Mouse (Mus musculus) ovary, postnatal 10 days (tissue): ENCODE results near the gene Ucp2.

ENCODE experiments used
- DNase-seq: peaks from one replicate; pipeline ENCODE4 v3.0.0; 2022; ENCODE audit warnings: low spot score

The Ucp2 gene

DNA sequence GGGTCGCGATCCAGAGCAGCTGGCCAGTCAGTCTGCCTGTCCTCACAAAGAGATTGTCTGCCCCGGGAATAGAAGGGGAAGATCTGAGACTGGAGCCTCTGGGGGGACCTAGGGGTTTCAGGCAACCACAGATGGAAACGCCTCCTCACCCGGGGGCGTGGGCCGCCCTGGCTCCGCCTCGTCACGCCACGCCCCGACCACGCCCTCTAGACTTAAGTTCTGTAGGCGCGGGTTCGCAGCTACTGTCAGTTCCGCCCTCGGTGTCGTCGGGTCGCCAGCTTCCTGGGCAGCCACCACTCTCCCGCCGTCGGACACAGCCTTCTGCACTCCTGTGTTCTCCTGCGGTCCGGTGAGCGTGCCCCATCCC lies at the start of gene Ucp2:
Ucp2 (plus strand) TSS at position 221 of the 367 bp plus-strand sequence.
- DNase-seq = peak; percentile 72

- DNase-seq = no peak
Measured at GRCm38 (mm10) chr7:100443728-100444127, 49.4 kb upstream of the Ucp2 start.

DNA sequence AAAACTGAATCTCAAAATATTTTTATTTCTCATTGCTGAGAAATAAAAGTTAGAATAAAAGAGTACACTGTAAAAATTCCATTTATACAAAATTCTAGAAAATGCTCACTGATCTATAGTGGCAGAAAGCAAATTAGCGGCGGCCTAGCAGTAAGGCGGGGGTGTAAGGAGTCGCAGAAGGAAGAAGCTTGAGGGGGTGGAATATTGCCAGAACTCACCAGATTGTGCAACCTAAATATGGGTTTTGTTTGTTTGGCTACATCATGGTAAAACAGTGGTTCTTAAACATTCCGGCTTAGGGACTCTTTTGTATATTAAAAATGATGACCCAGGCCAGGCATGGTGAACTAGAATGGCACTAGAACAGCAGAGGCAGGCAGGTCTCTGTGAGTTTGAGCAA lies 46.9 kb upstream of the Ucp2 start:
- DNase-seq = no peak

DNA sequence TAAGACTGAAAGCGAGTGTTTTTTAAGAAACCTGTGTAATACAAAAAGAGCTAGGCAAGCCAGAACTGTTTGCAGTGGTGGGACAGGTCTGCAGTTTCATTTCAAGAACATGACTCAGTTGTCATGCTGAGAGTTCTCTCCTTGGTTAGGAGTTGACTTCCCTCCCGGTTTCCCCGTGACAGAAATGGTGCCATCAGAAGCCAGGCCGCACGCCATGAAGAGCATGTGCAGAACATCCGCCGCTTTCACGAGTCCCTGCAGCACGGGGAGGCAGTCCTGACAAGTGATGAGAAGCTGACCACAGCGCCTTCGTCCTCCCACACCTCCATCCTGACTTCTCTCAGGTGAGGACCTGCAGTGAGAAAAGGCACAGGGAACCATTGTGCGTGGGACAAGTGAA lies 44.6 kb upstream of the Ucp2 start:
- no peak for DNase-seq

DNA sequence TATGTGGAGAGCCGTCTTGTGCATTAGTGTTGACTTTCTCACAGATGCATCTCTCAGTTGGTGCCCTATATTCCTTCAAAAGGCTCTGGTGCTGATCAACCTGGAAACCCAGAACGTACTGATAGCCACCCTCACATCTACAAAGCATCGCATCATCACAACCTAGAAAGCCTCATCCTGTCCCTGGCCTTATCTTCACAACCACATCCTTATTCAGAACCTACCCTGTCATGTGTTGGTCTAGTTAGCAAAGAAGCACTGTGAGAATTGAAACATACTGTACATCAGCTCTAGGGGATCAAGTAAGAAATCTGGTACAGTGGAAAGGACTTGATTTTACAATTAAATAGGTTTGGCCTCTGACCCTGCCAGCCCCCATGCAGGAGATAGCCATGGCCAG lies 44.2 kb upstream of the Ucp2 start:
- no peak for DNase-seq

DNA sequence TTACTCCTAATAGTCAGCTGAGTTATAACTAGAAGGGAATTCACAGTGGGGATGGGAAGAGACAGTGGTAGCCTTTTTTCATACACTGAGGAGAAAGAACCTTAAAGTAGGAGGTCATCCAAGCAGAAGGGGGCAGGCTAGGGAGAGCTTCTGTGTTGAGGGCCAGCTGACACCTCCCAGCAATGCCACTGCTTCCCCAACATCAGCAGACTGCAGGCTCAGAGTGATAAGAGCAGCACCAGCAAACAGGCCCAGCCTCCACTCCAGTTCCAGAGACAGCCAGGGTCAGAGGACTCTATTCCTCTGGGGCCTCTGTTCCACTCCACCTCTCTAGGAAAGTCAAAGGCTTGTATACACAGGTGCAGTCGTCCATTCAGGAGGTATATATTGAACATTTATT lies 35.0 kb upstream of the Ucp2 start:
- DNase-seq = no peak

DNA sequence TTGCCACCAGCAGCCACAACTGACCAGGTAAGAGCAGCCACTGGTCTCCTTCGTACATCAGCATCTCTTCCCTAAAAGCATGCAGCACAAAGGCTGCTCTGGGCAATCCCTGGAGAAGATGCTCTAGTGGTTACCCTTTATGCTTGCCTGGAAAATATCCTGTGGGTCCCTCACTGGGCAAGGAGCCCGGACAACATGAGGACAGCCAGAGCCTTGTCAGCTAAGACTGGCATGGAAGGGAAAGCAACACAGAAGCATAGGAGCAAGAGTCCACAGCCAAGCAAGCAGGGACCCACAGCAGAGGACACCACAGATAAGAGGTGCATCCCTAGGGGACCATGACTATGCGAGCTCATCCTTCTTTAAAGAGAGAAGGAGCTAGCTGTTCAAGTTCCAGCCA lies 33.3 kb upstream of the Ucp2 start:
- DNase-seq = no peak

- DNase-seq = no peak
Measured at GRCm38 (mm10) chr7:100461621-100462151, 31.5 kb upstream of the Ucp2 start.

GRCm38 (mm10) chr7:100463194-100463593 lies 29.9 kb upstream of the Ucp2 start:
- DNase-seq = no peak

- DNase-seq = no peak
Measured at GRCm38 (mm10) chr7:100463757-100464156, 29.4 kb upstream of the Ucp2 start.

GRCm38 (mm10) chr7:100464248-100464647 lies 28.9 kb upstream of the Ucp2 start:
- DNase-seq = no peak

DNA sequence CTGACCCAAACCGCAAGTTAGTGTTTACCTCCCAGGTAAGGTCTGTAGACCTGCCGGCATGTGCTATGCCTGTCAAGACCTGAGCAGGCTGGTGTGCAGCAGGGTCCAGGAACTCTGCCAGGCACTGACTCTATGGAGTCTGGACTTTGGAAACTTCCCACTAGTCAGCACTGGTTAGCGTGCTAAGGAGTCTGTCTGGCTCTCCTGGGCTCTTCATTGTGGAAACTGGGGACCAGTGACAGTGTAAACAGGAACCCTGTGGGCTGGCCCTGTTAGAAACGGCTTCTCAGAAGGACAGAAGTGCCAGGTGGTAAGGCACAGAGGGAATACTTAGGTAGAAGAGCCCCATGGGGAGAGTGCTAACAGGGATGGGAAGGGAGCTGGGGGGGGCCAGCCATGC lies 27.9 kb upstream of the Ucp2 start:
- no peak for DNase-seq

DNA sequence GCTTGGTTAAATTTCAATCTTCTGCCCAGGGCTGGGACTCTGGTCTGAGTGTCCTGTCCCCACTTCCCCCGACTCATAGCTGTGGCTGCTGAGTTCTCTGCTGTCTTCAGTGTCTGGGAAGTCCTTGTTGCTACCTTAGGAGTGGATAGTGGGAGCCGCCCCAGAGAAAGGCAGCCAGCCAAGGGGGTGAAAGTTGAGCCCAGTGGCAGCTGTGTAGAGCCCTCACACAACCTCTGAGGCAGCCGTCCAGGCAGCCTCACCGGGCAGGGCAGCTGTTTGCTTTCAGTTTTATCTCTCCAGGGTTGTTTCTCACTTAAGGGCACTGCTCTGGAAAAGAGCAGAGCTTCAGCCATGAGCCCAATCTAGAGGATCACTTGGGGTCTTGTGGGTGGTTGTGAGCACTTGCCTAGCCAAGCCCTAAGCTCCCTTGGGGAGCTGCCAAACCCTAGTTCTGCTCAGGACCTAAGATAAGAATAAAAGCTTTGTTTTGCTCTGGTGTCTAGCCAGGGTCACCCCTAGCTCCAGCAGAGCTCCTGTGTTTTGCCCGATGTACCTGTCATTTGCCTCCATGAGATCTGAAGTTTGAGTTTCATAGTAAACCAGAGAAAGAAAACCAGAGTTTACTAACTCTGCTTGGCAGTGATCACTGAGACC lies 27.4 kb upstream of the Ucp2 start:
- DNase-seq = peak; percentile 52

GRCm38 (mm10) chr7:100466781-100467510 lies 26.2 kb upstream of the Ucp2 start:
- no peak for DNase-seq

- no peak for DNase-seq
Measured at GRCm38 (mm10) chr7:100468761-100469160, 24.4 kb upstream of the Ucp2 start.

GRCm38 (mm10) chr7:100469502-100469901 lies 23.6 kb upstream of the Ucp2 start:
- no peak for DNase-seq

DNA sequence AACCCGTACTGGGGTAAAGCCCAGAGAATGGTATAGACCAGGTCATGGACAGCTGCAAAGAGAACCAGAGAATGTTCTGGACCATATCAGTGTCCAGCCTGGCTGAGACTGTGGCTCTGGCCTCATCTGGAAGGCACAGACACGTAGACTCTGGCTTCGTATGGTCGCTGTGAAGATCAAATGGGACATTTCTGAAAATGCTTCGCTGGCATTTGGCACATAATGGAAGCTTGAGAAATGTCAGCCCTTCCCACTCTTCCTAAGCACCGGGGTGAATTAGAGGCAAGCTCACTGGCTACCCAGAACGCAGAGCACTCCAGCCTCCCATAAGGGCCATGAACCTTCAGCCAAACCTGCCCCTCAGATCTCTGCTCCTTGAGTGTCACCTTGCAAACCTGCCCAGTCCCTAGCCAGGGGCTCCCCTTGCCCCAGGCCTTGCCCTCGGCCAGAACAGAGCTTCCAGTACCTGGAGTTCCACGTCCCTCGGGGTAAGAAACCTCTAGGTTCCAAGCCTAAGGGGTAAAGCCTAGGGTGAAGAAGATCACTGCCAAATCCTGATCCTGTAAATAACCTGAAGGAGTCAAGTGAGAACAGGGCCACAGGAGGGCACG lies 22.2 kb upstream of the Ucp2 start:
- DNase-seq = no peak

DNA sequence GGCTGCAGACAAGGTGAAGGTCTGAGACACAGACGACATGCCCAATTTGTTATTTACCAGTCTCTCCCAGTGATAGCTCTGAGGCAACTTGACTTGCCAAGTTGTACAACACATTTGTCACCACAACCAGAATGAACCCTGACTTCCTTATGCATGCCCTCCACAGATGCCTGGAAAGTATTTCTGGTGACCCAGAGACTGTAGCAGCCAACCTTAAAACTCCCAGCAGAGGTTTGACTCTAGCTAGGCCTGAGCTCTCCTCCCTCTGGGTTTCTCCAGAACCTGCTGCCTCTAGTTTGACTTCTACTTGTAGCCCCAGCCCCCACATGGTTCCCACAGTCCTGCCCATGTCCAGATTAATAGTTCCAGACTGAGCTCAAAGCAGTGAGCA lies 21.7 kb upstream of the Ucp2 start:
- DNase-seq = no peak

DNA sequence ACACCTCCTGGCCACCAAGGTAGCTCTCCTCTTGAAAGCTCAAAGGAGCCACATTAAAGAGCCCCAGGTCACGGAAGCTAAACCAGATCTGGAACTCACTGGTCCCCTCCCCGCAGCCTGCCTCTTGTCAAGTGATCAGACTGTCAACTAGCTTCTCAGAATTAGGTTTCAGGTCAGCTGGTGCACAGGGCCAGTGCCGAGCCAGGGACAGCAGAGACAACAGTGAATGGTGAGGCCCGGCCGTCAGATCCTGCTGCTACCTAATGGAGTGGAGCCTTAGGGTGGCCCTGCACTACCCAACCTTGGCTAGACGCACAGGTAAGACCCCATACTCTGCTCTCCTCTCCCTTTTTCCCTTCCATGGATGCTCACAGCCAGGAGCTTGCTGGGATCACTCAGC lies 20.4 kb upstream of the Ucp2 start, which contains the start of gene Ucp3:
Ucp3 (plus strand) TSS at position 214 of the 400 bp plus-strand sequence.
- DNase-seq = no peak

GRCm38 (mm10) chr7:100473846-100474454 lies 19.2 kb upstream of the Ucp2 start:
- no peak for DNase-seq

DNA sequence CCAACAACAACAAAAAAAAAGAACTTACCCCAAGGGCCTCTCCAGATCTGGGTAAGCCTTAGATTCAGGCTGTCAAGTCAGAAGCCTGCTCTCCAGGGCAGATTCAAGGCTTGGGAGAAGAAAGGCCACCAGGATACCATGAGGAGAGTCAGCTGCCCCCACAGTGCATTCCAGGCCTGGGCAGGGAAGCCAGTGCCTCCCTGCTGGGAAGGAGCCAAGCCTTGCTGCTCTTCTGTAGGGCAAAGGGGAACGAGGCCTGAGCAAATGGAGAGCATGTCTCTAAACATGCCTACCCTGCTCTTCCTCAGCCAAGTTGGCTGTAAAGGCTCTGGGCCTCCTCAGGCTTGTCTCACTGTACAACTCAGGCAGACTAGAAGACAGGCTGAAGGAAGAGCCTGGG lies 18.5 kb upstream of the Ucp2 start:
- no peak for DNase-seq

DNA sequence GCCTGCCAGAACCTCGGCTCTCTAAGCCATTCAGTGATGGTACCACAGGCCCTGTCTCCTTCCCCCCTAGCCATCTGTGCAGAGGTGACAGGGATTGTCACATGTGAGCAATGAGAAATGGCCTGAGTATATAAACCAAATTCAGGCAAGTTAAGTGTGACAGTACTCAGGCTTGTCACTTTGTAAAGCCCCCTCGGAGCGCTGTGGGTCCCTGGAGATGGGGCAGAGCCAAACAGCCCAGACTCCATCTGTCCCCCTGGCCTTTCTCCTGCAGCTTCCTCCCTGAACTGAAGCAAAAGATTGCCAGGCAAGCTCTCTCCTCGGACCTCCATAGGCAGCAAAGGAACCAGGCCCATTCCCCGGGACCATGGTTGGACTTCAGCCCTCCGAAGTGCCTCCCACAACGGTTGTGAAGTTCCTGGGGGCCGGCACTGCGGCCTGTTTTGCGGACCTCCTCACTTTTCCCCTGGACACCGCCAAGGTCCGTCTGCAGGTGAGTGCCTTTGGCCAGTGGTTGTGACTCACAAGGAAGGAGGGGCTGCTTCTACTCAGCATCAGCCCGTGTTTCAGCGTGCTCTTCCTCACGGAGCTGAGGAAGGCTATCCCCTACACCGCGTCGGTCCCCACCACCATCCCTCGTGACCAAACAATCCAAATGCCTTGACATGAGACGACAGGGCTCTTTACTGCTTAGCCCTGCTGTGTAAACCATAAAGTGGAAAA lies 13.9 kb upstream of the Ucp2 start:
- DNase-seq = no peak
